Mouse (Mus musculus): ENCODE results near the gene Fahd1. TPM values are rescaled to one million over a fixed set of nuclear protein-coding genes. Genes with fewer than 3 reads are reported as not detected.

Fahd1 gene
- total and polyA plus RNA-seq, 3 experiments = 5.2 to 8.0 (median 6.3) TPM

GRCm38 (mm10) chr17:24892785-24893184, 42.6 kb upstream of the Fahd1 start:
- no peak for TF ChIP-seq PAX5 (IDR thresholded peaks at IDR 0.05; ENCODE audit: low read length)
- no peak for TF ChIP-seq E2F4 (IDR thresholded peaks at IDR 0.05; ENCODE audit: insufficient replicate concordance, low read depth, low read length)
- TF ChIP-seq TBP (conservative IDR thresholded peaks at IDR 0.05; ENCODE audit: low read depth, low read length) = no peak
- TF ChIP-seq KAT2A (IDR thresholded peaks at IDR 0.05; ENCODE audit: insufficient replicate concordance, low read length) = no peak
- no peak for TF ChIP-seq MEF2A (IDR thresholded peaks at IDR 0.05; ENCODE audit: borderline replicate concordance, low read depth, low read length)
- TF ChIP-seq ZMIZ1 (IDR thresholded peaks at IDR 0.05; ENCODE audit: low read depth, low read length) = no peak
- TF ChIP-seq ZNF384 (IDR thresholded peaks at IDR 0.05; ENCODE audit: low read depth, low read length) = no peak
- Histone ChIP-seq H3K4me2 (ENCODE audit: insufficient read depth, low read depth, poor library complexity, severe bottlenecking) (no peak overlapping the region), H3K36me3 (replicated peaks in 1 of 2; ENCODE audit: control insufficient read depth in 1 of 2, insufficient read depth in 1 of 2, low read length in 1 of 2) (peaks cover 51 to 71% of the 10 kb centered on the region in 2 experiments), H3K27ac (ENCODE audit: insufficient read depth, low read depth) (no peak overlapping the region), H3K9me3 (replicated peaks; ENCODE audit: low read length) (no peaks in the 10 kb centered on the region), H3K27me3 (replicated peaks) (no peaks in the 10 kb centered on the region), H3K4me1 (ENCODE audit: control insufficient read depth in 1 of 2, insufficient read depth in 2 of 2) (peaks cover 14 to 79% of the 10 kb centered on the region in 2 experiments), H3K9ac (ENCODE audit: insufficient read depth, low read depth) (no peak overlapping the region), H3K79me2 (replicated peaks; ENCODE audit: control insufficient read depth, extremely low read depth, insufficient read depth, poor library complexity, severe bottlenecking) (peaks cover 15% of the 10 kb centered on the region), H3K4me3 (replicated peaks in 1 of 3; ENCODE audit: low read depth in 2 of 3, low read length in 2 of 3, poor library complexity in 1 of 3) (no peak overlapping the region)
- dilution Hi-C loops (cut with MboI; ENCODE audit: extremely low pct_ligation_motif_present, extremely low pct_unique_long_range_greater_than_20kb, low sequenced_read_pairs) (no loop called here), in situ Hi-C loops (cut with MboI; ENCODE audit: low pct_ligation_motif_present, low pct_unique_long_range_greater_than_20kb, low sequenced_read_pairs) (no loop called here)
- no peak for DNase-seq (ENCODE audit: extremely low read depth)

DNA sequence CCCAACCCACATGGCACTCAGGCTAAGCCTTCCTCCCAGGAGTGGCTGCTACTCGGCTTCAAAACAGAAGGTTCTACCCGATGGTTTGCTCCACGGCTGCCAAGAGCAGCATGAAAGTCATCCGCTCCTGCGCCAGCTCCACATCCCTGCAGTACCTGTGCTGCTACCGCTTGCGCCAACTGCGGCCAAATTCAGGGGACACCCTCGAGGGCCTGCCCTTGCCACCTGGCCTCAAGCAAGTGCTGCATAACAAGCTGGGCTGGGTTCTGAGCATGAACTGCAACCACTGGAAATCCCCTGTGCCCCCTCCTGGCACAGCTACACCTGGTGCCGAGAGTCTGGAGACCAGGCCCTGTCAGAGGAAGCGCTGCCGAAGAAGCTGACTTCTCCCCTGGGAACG, 41.2 kb upstream of the Fahd1 start:
- peak; percentile 46 for DNase-seq (ENCODE audit: extremely low read depth)
- Histone ChIP-seq H3K9ac (ENCODE audit: insufficient read depth, low read depth) (no peak overlapping the region), H3K9me3 (replicated peaks; ENCODE audit: low read length) (no peaks in the 10 kb centered on the region), H3K4me2 (ENCODE audit: insufficient read depth, low read depth, poor library complexity, severe bottlenecking) (no peak overlapping the region), H3K79me2 (replicated peaks; ENCODE audit: control insufficient read depth, extremely low read depth, insufficient read depth, poor library complexity, severe bottlenecking) (peaks cover 20% of the 10 kb centered on the region), H3K27me3 (replicated peaks) (no peaks in the 10 kb centered on the region), H3K4me3 (replicated peaks in 1 of 3; ENCODE audit: low read depth in 2 of 3, low read length in 2 of 3, poor library complexity in 1 of 3) (no peak overlapping the region), H3K27ac (ENCODE audit: insufficient read depth, low read depth) (no peak overlapping the region), H3K4me1 (ENCODE audit: control insufficient read depth in 1 of 2, insufficient read depth in 2 of 2) (peaks cover 9 to 74% of the 10 kb centered on the region in 2 experiments), H3K36me3 (replicated peaks in 1 of 2; ENCODE audit: control insufficient read depth in 1 of 2, insufficient read depth in 1 of 2, low read length in 1 of 2) (peaks cover 41 to 59% of the 10 kb centered on the region in 2 experiments)
- TF ChIP-seq MXI1 (IDR thresholded peaks at IDR 0.05; ENCODE audit: low read depth, low read length) (no peak), PAX5 (IDR thresholded peaks at IDR 0.05; ENCODE audit: low read length) (no peak)
- in situ Hi-C loops (cut with MboI; ENCODE audit: low pct_ligation_motif_present, low pct_unique_long_range_greater_than_20kb, low sequenced_read_pairs) = no loop called here
- dilution Hi-C loops (cut with MboI; ENCODE audit: extremely low pct_ligation_motif_present, extremely low pct_unique_long_range_greater_than_20kb, low sequenced_read_pairs) = no loop called here

GRCm38 (mm10) chr17:24890151-24891092, 40.3 kb upstream of the Fahd1 start:
- H3K4me2 ChIP-seq (ENCODE audit: insufficient read depth, low read depth, poor library complexity, severe bottlenecking) = no peak overlapping the region
- no peak overlapping the region for H3K9ac ChIP-seq (ENCODE audit: insufficient read depth, low read depth)
- no peaks in the 10 kb centered on the region for H3K27me3 ChIP-seq (replicated peaks)
- no peaks in the 10 kb centered on the region for H3K9me3 ChIP-seq (replicated peaks; ENCODE audit: low read length)
- no peak overlapping the region for H3K4me3 ChIP-seq (replicated peaks in 1 of 3; ENCODE audit: low read depth in 2 of 3, low read length in 2 of 3, poor library complexity in 1 of 3)
- dilution Hi-C loops (cut with MboI; ENCODE audit: extremely low pct_ligation_motif_present, extremely low pct_unique_long_range_greater_than_20kb, low sequenced_read_pairs) = no loop called here
- peaks cover 22% of the 10 kb centered on the region for H3K79me2 ChIP-seq (replicated peaks; ENCODE audit: control insufficient read depth, extremely low read depth, insufficient read depth, poor library complexity, severe bottlenecking)
- peaks cover 9 to 73% of the 10 kb centered on the region in 2 experiments for H3K4me1 ChIP-seq (ENCODE audit: control insufficient read depth in 1 of 2, insufficient read depth in 2 of 2)
- H3K36me3 ChIP-seq (replicated peaks in 1 of 2; ENCODE audit: control insufficient read depth in 1 of 2, insufficient read depth in 1 of 2, low read length in 1 of 2) = peaks cover 41 to 57% of the 10 kb centered on the region in 2 experiments
- 0 out of 2 replicates have a peak overlapping the region, but pooled peaks have one; percentile 18 for H3K27ac ChIP-seq (ENCODE audit: insufficient read depth, low read depth)
- DNase-seq (ENCODE audit: extremely low read depth) = no peak
- in situ Hi-C loops (cut with MboI; ENCODE audit: low pct_ligation_motif_present, low pct_unique_long_range_greater_than_20kb, low sequenced_read_pairs) = no loop called here
- no peak for TF ChIP-seq NRF1 (IDR thresholded peaks at IDR 0.05; ENCODE audit: low read depth, low read length)
- TF ChIP-seq POLR2AphosphoS2 (IDR thresholded peaks at IDR 0.05; ENCODE audit: low read depth, low read length) = peak; percentile 8; the same call in 1 of the 2 replicates
- 0 out of 2 replicates have a peak, but pooled peaks have one; percentile 18 for TF ChIP-seq CHD2 (IDR thresholded peaks at IDR 0.05; ENCODE audit: low read length)

All from CH12.LX (cell line).